Mouse (Mus musculus) E14TG2a.4 (cell line): Measurements from ENCODE around the gene Pllp.

ENCODE experiments used
- H3K27me3 ChIP-seq: 2 replicates; pipeline ENCODE4 v1.6.1; 2014; ENCODE audit warnings: low read length, control low read depth; ENCODE audit not compliant: insufficient read depth
- H3K36me3 ChIP-seq: 2 replicates; pipeline ENCODE4 v1.6.1; 2014; ENCODE audit warnings: low read length, control low read depth; ENCODE audit not compliant: insufficient read depth
- H3K4me1 ChIP-seq: replicated peaks from 2 replicates; pipeline ENCODE4 v1.6.1; 2014; ENCODE audit warnings: low read depth, low read length, control low read depth
- H3K4me3 ChIP-seq: replicated peaks from 2 replicates; pipeline ENCODE4 v1.5.1; 2014; ENCODE audit warnings: mild to moderate bottlenecking, low read length
- H3K9me3 ChIP-seq: 2 replicates; pipeline ENCODE4 v1.6.1; 2014; ENCODE audit warnings: low read length, control low read depth
- CTCF ChIP-seq: conservative IDR thresholded peaks from 2 replicates; pipeline ENCODE4 v1.5.1; 2014; ENCODE audit warnings: low read length
- NANOG ChIP-seq: IDR thresholded peaks from 2 replicates; pipeline ENCODE4 v1.6.1; 2014; ENCODE audit warnings: borderline replicate concordance, low read length, mixed read lengths
- POU5F1 ChIP-seq: IDR thresholded peaks from 2 replicates; pipeline ENCODE4 v1.6.1; 2014; ENCODE audit warnings: low read length, borderline replicate concordance

Pllp gene

DNA sequence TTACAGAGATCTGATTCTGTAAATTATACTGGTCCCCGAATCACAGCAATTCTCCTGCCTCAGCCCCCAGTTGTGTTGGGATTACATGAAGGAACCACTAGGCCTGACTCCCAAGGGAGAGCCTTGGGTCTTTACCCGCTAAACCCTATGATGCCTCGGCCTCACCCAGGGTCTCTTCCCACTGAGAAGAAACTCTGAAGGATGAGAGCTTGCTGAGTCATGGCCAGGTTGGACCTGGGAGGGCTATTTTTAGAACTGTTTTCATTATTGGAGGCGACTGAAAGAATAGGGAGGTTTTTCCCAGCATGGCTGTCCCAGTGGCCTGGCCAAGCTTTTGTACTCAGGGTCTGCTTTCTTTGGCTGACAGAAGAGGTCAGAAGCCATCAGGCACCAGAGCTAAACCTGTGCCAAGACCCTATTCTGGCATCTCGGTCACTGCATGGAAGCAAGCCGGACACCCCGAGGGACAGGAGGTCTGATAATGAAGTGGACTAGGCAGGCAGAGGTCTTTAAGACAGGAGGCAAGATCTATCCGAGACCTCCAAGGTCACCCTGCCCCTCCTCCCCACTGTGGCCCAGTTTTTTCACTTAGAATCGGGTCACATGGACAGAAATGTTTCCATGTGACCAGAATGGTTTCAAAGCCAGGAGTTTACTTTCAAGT, 10.8 kb upstream of the Pllp start:
- peaks cover 12% of the 10 kb centered on the region for H3K27me3 ChIP-seq
- TF ChIP-seq POU5F1 (no peak), CTCF (no peak)
- H3K4me3 ChIP-seq, result no peak overlapping the region
- no peaks in the 10 kb centered on the region for H3K9me3 ChIP-seq
- H3K36me3 ChIP-seq, result no peaks in the 10 kb centered on the region
- peaks cover 53% of the 10 kb centered on the region for H3K4me1 ChIP-seq

- TF ChIP-seq POU5F1, result no peak
- TF ChIP-seq NANOG, result no peak
- no peak for TF ChIP-seq CTCF
- Histone ChIP-seq H3K4me3 (no peak overlapping the region), H3K9me3 (no peaks in the 10 kb centered on the region), H3K27me3 (peaks cover 12% of the 10 kb centered on the region), H3K36me3 (no peaks in the 10 kb centered on the region), H3K4me1 (peaks cover 53% of the 10 kb centered on the region)
Observed at GRCm38 (mm10) chr8:94705581-94706245, 9.6 kb upstream of the Pllp start.

- TF ChIP-seq CTCF, result no peak
- no peak for TF ChIP-seq NANOG
- TF ChIP-seq POU5F1, result no peak
- H3K9me3 ChIP-seq, result no peaks in the 10 kb centered on the region
- H3K4me3 ChIP-seq, result peak overlapping the region; percentile 77
- H3K27me3 ChIP-seq, result peaks cover 12% of the 10 kb centered on the region
- no peaks in the 10 kb centered on the region for H3K36me3 ChIP-seq
- peaks cover 46% of the 10 kb centered on the region for H3K4me1 ChIP-seq
Observed at GRCm38 (mm10) chr8:94704669-94704984, 8.5 kb upstream of the Pllp start.

DNA sequence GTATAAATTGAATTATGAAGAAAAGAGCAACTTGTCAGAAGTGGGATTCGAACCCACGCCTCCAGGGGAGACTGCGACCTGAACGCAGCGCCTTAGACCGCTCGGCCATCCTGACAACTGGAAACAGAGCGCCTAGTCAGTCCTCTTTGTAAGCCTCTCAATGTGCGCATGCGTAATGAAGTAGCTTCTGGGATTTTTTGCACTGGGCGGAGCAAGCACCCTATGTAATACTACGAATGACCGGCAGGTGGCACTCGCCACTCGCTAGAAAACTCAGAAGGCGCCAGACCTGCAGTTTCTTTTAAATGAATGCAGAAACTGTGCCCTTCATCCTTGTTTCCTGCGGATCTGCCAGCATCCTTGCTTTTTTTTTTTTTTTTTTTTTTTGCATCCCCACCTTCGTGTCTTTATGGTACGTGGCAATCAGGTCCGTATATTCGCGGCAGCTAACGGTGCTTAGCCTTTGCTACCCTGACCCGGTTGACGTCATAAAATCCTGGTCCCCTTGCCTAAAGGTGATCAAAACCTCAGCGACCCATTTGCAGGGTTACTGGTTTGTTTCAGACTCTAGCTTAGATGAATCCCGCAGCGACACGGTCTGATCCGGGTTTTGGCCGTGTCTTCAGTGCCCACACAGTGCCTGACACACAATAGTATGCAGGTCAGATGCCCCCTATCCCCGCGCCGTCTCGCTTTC, 8.0 kb upstream of the Pllp start:
- TF ChIP-seq NANOG, result no peak
- TF ChIP-seq CTCF, result peak; percentile 87
- peaks cover 46% of the 10 kb centered on the region for H3K4me1 ChIP-seq
- no peaks in the 10 kb centered on the region for H3K9me3 ChIP-seq
- peaks cover 12% of the 10 kb centered on the region for H3K27me3 ChIP-seq
- no peaks in the 10 kb centered on the region for H3K36me3 ChIP-seq
- H3K4me3 ChIP-seq, result peak overlapping the region; percentile 82

GRCm38 (mm10) chr8:94702844-94703813, 7.1 kb upstream of the Pllp start:
- TF ChIP-seq NANOG (no peak), CTCF (peak; percentile 56)
- H3K9me3 ChIP-seq, result no peaks in the 10 kb centered on the region
- H3K36me3 ChIP-seq, result no peaks in the 10 kb centered on the region
- peaks cover 46% of the 10 kb centered on the region for H3K4me1 ChIP-seq
- H3K4me3 ChIP-seq, result peak overlapping the region; percentile 82
- H3K27me3 ChIP-seq, result peaks cover 13% of the 10 kb centered on the region

DNA sequence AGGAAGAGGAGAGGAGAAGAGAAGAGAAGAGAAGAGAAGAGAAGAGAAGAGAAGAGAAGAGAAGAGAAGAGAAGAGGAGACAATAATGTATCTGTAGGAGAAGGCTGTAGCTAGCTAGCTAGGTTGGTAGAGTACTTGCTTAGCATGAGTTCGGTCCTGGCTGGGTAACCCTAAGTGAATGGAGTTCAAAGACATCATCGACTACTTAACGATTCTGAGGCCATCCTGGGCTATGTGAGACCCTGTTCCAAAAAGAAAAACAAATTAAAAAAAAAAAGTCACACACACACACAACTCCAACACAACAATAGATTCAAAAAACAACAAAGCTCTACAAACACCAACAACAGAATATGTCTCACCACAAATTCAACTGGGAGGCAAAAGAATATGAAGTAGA, 6.1 kb upstream of the Pllp start:
- Histone ChIP-seq H3K4me1 (peaks cover 41% of the 10 kb centered on the region), H3K9me3 (no peaks in the 10 kb centered on the region), H3K4me3 (no peak overlapping the region), H3K36me3 (no peaks in the 10 kb centered on the region), H3K27me3 (peaks cover 19% of the 10 kb centered on the region)
- no peak for TF ChIP-seq CTCF
- no peak for TF ChIP-seq POU5F1
- no peak for TF ChIP-seq NANOG

DNA sequence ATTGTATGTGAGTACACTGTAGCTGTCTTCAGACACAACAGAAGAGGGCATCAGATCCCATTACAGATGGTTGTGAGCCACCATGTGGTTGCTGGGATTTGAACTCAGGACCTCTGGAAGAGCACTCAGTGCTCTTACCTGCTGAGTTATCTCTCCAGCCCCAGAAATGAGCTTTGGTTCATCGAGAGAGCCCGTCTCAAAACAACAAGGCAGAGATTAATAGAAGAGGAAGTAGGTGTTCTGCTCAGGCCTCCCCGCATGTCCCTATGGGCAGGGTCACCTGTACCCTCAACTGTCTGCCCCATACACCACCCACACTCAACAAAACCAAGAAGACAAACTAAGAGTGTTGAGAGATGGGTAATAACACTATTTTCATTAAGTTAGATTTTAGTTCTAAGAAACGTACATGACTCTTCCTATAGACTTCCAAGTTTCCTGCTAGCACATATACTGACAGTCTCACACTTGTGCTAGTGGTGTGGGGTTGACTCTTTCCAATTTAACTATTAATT, 4.4 kb upstream of the Pllp start:
- H3K9me3 ChIP-seq, result no peaks in the 10 kb centered on the region
- H3K27me3 ChIP-seq, result peaks cover 28% of the 10 kb centered on the region

DNA sequence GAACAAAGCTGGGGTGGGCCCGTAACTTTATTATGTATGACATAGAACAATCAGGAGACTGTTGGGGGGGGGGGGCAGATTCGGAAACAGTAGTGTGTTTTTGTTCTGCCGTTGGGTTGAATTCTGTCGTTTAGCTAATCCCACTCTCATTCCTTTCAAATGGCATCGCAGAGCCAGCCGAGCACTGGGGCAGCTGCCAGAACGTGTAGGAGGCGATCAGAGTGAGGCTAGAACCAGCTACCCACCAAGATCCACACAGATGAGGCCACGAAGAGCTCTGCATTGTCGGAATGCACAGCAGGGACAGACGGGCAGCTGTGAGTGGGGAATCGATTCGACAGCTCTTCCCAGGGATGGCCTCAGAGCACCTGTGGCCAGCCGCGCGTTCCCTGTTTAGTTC, 3.3 kb upstream of the Pllp start:
- TF ChIP-seq POU5F1, result no peak
- TF ChIP-seq NANOG, result no peak
- TF ChIP-seq CTCF, result no peak
- no peaks in the 10 kb centered on the region for H3K36me3 ChIP-seq
- peak overlapping the region; percentile 32; the same call in 1 of the 2 replicates for H3K4me3 ChIP-seq
- no peaks in the 10 kb centered on the region for H3K9me3 ChIP-seq
- peaks cover 33% of the 10 kb centered on the region for H3K27me3 ChIP-seq
- peaks cover 34% of the 10 kb centered on the region for H3K4me1 ChIP-seq

More for the DNA sequence above, 4.4 kb upstream of the Pllp start:
- TF ChIP-seq NANOG (no peak), POU5F1 (no peak), CTCF (no peak)
- H3K4me1 ChIP-seq, result peaks cover 32% of the 10 kb centered on the region
- H3K36me3 ChIP-seq, result no peaks in the 10 kb centered on the region
- no peak overlapping the region for H3K4me3 ChIP-seq
